Mouse (Mus musculus): ENCODE measurements around the gene Dapk1. TPM values are rescaled to one million over a fixed set of nuclear protein-coding genes. Genes with fewer than 3 reads are reported as not detected.

Gene Dapk1
- polyA plus RNA-seq, 1 experiment from 2014 or later, result 34.9 TPM

DNA sequence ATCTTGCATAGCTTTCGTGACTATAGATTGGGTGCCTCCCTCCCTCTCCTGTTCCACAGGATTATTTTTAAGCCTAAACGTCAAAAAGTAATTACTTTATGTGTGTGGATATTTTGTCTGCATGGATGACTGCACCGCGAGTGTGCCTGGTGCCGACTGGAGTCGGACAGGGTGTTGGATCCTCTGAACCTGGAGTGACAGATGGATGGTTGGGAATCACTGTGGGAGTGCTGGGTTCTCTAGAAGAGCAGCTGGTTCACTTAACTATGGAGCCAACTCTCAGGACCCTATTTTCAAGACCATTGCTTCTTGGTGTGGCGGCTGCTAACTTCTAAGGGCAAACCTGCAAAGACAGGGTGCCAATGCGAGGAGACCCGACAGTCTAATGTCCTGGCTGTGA, 133.6 kb downstream of the Dapk1 start:
- ATAC-seq (ENCODE audit: low FRiP score), result no peak
- Histone ChIP-seq H3K36me3 (peaks cover 69% of the 10 kb centered on the region), H3K4me3 (replicated peaks) (no peak overlapping the region), H3K9me3 (replicated peaks) (no peaks in the 10 kb centered on the region), H3K9ac (replicated peaks) (no peak overlapping the region), H3K27me3 (replicated peaks) (no peaks in the 10 kb centered on the region), H3K4me2 (no peak overlapping the region), H3K27ac (replicated peaks) (no peak overlapping the region), H3K4me1 (peaks cover 8% of the 10 kb centered on the region; the same call in 1 of the 2 replicates)
- 84% methylated on average over 9 of the region's 9 CpGs for WGBS

DNA sequence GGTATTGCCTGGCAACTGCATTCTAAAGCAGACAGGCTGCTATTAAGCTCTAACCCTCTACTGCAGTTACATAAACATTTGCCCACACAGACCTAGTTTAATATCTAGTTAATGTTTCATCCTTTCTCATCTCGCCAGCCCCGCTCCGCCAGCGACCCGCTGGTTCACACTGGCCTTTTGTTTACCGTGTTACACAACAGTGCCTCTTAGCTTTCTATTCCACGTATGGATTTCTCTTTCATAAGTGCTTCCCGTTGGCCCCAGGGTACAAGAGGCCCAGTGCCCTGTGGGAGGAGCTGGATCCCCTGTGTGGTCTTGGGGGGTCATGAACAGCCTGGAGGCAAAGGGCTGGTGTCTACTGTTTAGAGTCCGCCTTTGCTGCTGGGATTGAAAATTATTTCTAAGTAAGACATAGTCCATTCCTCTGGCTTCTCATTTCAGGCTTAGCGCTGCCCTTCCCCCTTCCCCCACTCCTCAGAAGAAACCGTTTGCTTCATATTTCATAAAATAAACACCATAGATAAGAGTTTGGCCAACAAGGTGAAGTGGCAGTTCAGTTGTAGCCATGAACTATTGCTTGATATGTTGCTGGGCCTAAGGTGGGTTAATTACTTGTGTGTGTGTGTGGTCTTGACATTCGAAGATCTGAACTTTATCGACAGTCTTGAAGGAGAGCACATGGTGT, 134.8 kb downstream of the Dapk1 start:
- Histone ChIP-seq H3K9ac (replicated peaks) (no peak overlapping the region), H3K4me2 (no peak overlapping the region), H3K27me3 (replicated peaks) (no peaks in the 10 kb centered on the region), H3K36me3 (peaks cover 60% of the 10 kb centered on the region), H3K9me3 (replicated peaks) (no peaks in the 10 kb centered on the region), H3K27ac (replicated peaks) (no peak overlapping the region), H3K4me3 (replicated peaks) (no peak overlapping the region), H3K4me1 (peaks cover 8% of the 10 kb centered on the region; the same call in 1 of the 2 replicates)
- 70% methylated on average over 13 of the region's 13 CpGs for WGBS
- ATAC-seq (ENCODE audit: low FRiP score), result no peak

DNA sequence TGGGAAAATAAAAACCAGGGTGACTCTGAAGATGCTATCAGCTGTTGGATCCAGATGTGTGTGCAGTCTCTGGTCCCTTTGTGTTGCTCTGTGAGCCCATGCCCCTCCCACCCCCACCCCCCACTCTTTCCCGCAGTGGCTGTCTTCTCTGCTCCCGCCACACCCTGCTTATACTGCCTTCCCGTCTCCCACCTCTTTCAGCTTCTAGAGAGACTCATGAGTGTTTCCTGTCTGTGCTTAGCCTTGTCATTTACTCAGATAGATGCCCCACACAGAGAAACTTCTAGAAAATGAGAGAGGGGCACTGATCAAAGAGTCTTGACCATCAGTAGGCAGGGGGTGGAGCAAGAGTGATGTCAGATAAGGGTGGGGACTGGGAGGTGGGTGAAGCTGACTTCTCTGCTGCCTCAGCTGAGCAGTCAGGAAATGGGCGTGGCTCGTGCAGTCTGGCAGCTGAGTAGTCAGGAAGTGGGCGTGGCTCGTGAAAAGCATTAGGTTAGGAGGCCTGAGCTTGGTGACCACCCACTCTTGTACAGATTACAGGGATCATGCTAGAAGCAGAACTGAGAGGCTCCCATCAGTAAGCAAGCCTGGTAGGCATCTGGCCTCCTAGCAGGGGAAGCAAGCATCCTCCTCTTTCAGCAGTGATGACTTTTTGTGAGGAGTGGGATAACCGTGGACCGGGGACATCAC, 136.0 kb downstream of the Dapk1 start:
- H3K27me3 ChIP-seq (replicated peaks), result no peaks in the 10 kb centered on the region
- peak; percentile 49 for ATAC-seq (ENCODE audit: low FRiP score)
- 18% methylated on average over 9 of the region's 9 CpGs for WGBS
- H3K9me3 ChIP-seq (replicated peaks), result no peaks in the 10 kb centered on the region
- peaks cover 57% of the 10 kb centered on the region for H3K36me3 ChIP-seq
- peaks cover 8% of the 10 kb centered on the region; the same call in 1 of the 2 replicates for H3K4me1 ChIP-seq
- no peak overlapping the region for H3K9ac ChIP-seq (replicated peaks)
- peak overlapping the region; percentile 13; the same call in 1 of the 2 replicates for H3K27ac ChIP-seq (replicated peaks)
- H3K4me3 ChIP-seq (replicated peaks), result no peak overlapping the region
- peak overlapping the region; percentile 29 for H3K4me2 ChIP-seq

DNA sequence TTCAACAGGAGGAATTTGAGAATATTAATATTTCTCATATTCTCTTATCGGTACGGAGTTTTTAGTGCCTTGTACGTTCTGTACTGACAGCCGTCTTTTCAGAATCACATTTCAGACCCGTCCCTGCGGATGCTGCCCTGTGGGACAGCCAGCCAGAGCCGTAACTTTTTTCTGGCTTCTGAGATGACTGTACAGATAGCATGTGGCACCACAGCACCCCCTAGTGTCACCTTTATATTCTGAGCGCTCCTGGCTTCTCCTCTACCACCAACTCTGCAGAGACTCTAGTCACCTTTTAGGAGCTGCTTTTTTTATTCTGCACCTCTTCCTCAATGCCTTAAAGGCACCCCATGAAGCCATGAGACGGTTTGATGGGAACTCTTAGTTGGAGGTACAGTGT, 136.7 kb downstream of the Dapk1 start:
- peak; percentile 75 for ATAC-seq (ENCODE audit: low FRiP score)
- H3K9ac ChIP-seq (replicated peaks), result no peak overlapping the region
- 13% methylated on average over 9 of the region's 9 CpGs for WGBS
- no peak overlapping the region for H3K4me3 ChIP-seq (replicated peaks)
- H3K4me2 ChIP-seq, result peak overlapping the region; percentile 29
- no peaks in the 10 kb centered on the region for H3K9me3 ChIP-seq (replicated peaks)
- peaks cover 11% of the 10 kb centered on the region for H3K4me1 ChIP-seq
- H3K36me3 ChIP-seq, result peaks cover 51% of the 10 kb centered on the region
- H3K27ac ChIP-seq (replicated peaks), result peak overlapping the region; percentile 13; the same call in 1 of the 2 replicates
- H3K27me3 ChIP-seq (replicated peaks), result no peaks in the 10 kb centered on the region

DNA sequence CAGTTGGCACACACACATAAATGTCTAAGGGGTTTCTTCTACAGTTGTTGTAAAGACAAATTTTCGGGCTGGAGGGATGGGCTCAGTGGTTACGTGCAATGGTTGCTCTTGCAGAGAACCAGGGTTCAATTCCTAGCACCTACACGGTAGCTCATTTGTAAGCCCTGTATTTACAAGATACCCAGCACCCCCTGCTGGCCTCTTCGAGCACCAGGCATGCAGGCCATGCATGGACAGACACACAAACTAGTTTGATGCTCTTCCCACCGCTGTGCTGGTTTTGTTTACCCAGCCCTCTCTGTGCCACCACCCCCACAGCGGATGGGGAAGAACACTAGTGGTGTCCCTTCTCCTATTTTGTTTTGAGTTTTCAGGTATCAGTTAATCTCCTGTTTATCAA, 138.5 kb downstream of the Dapk1 start:
- Histone ChIP-seq H3K4me1 (peaks cover 18% of the 10 kb centered on the region), H3K36me3 (peaks cover 34% of the 10 kb centered on the region), H3K4me3 (replicated peaks) (no peak overlapping the region), H3K27me3 (replicated peaks) (no peaks in the 10 kb centered on the region), H3K4me2 (no peak overlapping the region), H3K9ac (replicated peaks) (no peak overlapping the region), H3K9me3 (replicated peaks) (no peaks in the 10 kb centered on the region), H3K27ac (replicated peaks) (no peak overlapping the region)
- WGBS, result 94% methylated on average over 6 of the region's 6 CpGs
- no peak for ATAC-seq (ENCODE audit: low FRiP score)

DNA sequence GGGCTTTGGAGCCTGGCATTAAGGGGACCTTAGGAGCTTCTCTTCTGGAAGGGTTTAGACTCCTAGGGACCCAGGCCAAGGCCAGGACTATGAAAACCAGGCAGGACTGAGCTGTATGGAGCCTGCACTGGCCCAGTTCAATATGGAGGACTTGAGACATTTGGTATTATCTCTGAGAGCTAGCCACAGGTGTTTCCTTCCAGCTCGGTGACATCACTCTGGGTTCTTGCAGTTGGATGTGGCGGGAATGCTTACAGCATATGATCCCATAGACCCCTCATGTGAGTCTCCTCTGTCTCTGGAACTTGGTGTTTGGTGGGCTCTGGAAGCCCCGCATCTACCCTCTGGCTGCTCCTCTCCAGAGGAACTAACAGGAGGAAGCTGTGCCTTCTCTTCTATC, 140.9 kb downstream of the Dapk1 start:
- 95% methylated on average over 3 of the region's 3 CpGs for WGBS
- Histone ChIP-seq H3K27me3 (replicated peaks) (no peaks in the 10 kb centered on the region), H3K4me2 (no peak overlapping the region), H3K27ac (replicated peaks) (no peak overlapping the region), H3K9ac (replicated peaks) (no peak overlapping the region), H3K9me3 (replicated peaks) (no peaks in the 10 kb centered on the region), H3K36me3 (peaks cover 31% of the 10 kb centered on the region), H3K4me3 (replicated peaks) (no peak overlapping the region), H3K4me1 (peaks cover 17% of the 10 kb centered on the region)
- ATAC-seq (ENCODE audit: low FRiP score), result no peak

DNA sequence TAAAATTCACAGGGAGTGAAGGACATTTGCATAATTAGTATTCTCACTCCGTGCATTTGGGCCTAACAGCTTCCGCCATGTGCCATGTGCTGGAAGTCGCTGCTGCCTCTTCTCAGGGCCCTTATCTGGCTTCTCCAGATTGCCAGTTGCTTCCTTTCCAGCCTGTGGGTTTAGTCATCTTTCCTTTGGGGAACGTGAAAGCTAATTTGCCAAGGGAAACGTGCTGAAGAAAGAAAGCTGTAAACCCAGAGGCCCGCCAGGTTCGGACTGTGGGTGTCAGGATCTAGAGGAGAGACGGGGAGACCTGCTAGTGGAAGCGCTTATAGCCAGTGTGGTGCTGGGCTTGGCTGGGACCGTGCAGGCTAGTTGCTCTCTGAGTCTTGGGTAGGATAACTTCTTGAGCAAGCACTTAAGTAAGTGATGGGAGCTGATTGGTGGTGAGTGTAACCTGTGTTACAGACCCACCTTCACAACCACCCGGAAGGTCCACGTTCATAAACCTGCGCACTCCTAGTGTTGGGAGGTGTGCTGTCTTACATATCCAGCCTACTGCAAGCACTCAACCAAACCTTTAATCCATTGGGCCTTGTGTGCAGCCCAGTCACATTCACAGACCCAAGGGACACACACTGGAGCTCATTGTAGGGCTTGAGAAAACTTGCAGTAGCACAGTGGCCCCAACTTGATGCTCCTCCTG, 141.8 kb downstream of the Dapk1 start:
- H3K27me3 ChIP-seq (replicated peaks), result no peaks in the 10 kb centered on the region
- no peaks in the 10 kb centered on the region for H3K9me3 ChIP-seq (replicated peaks)
- no peak overlapping the region for H3K9ac ChIP-seq (replicated peaks)
- peaks cover 10% of the 10 kb centered on the region for H3K4me1 ChIP-seq
- peak; percentile 8; the same call in 1 of the 2 replicates for ATAC-seq (ENCODE audit: low FRiP score)
- H3K36me3 ChIP-seq, result peaks cover 39% of the 10 kb centered on the region
- H3K4me3 ChIP-seq (replicated peaks), result no peak overlapping the region
- H3K27ac ChIP-seq (replicated peaks), result peak overlapping the region; percentile 20; the same call in 1 of the 2 replicates
- 67% methylated on average over 13 of the region's 13 CpGs for WGBS
- no peak overlapping the region for H3K4me2 ChIP-seq

DNA sequence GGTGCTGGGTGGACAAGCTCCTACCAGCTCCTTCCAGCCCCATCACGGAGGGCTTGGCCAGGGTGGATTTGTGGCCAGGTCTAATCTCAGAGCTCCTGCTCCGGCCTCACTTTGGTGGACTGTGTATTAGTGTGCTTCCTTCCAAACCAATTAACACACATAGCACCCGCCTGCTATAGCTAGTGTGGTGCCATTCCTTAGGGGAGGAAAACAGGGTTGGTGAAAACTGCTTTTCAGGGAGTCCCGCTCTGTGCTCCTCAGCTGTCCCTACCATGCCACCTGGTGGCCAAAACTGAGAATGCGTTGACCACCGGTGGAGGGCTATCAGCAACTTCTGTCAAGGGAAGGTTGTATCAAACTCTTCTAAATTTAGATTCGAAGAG, 142.3 kb downstream of the Dapk1 start:
- H3K9me3 ChIP-seq (replicated peaks), result no peaks in the 10 kb centered on the region
- no peak overlapping the region for H3K4me3 ChIP-seq (replicated peaks)
- 38% methylated on average over 7 of the region's 7 CpGs for whole genome bisulfite sequencing
- peaks cover 45% of the 10 kb centered on the region for H3K36me3 ChIP-seq
- no peak overlapping the region for H3K27ac ChIP-seq (replicated peaks)
- H3K9ac ChIP-seq (replicated peaks), result no peak overlapping the region
- H3K4me1 ChIP-seq, result peaks cover 10% of the 10 kb centered on the region
- peak; percentile 56 for ATAC-seq (ENCODE audit: low FRiP score)
- H3K27me3 ChIP-seq (replicated peaks), result no peaks in the 10 kb centered on the region
- no peak overlapping the region for H3K4me2 ChIP-seq

DNA sequence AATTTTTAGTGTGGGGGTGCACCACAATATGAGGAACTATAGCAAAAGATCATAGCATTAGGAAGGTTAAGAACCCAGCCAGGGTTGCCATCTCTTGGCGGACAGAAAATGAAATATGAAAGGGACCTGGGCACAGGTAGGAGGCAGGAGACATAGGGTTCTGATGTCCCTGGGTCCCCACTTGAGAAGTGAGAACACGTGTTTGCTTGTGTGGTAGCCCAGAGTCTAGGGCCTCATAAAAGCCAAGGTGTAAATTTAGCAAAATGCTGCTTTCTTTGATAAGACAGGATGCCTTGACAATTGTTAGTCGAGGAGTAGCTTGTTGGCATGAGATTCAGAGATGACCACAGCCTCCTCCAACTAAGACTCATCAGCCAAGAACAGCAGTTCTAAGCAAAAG, 143.0 kb downstream of the Dapk1 start:
- ATAC-seq (ENCODE audit: low FRiP score), result no peak
- Histone ChIP-seq H3K27ac (replicated peaks) (no peak overlapping the region), H3K36me3 (peaks cover 46% of the 10 kb centered on the region), H3K9me3 (replicated peaks) (no peaks in the 10 kb centered on the region), H3K4me3 (replicated peaks) (no peak overlapping the region), H3K27me3 (replicated peaks) (no peaks in the 10 kb centered on the region), H3K4me2 (no peak overlapping the region), H3K9ac (replicated peaks) (no peak overlapping the region), H3K4me1 (peaks cover 10% of the 10 kb centered on the region)
- 94% methylated on average over 3 of the region's 3 CpGs for WGBS

DNA sequence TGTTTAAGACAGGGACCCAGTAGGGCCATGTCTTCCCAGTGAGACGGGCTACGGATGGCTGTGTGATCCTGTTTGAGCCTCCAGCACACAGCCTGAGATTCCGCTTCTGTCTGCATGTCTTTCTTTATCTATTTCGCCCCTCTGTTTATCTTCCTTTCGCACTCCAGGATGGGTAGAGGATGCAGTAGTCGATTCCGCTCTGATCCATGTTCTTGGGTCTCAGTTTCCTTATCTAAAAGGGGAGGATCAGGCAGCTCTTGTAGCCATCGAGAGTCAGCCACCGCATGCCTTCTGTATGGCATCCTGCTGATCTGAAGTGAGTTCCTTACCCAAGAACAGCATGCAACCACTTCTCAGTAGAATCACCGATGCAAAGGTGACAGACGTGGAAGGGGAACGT, 143.6 kb downstream of the Dapk1 start:
- 93% methylated on average over 12 of the region's 12 CpGs for WGBS
- Histone ChIP-seq H3K36me3 (peaks cover 45% of the 10 kb centered on the region), H3K9ac (replicated peaks) (no peak overlapping the region), H3K9me3 (replicated peaks) (no peaks in the 10 kb centered on the region), H3K27me3 (replicated peaks) (no peaks in the 10 kb centered on the region), H3K4me1 (peaks cover 10% of the 10 kb centered on the region), H3K4me2 (no peak overlapping the region), H3K27ac (replicated peaks) (no peak overlapping the region), H3K4me3 (replicated peaks) (no peak overlapping the region)
- no peak for ATAC-seq (ENCODE audit: low FRiP score)

DNA sequence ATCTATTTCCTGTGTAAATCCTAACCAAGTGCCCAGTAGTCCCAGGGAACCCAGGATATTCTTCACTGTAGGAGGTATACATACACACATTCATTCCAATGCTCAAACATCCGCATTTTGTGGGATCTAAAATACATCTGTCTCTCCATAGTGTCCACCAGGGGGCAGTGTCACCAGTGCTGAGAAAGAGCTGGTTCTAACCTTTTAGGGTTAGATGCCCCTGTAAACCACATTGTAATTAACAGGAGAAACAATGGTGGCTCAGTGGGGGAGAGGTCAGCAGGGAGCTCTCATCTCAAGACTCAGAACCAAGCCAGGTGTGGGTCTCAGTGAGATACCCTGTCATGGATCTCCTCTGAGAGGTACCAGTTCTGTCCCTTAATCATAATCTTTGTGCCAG, 144.5 kb downstream of the Dapk1 start:
- ATAC-seq (ENCODE audit: low FRiP score), result no peak
- H3K4me2 ChIP-seq, result no peak overlapping the region
- H3K4me3 ChIP-seq (replicated peaks), result no peak overlapping the region
- no peak overlapping the region for H3K9ac ChIP-seq (replicated peaks)
- H3K4me1 ChIP-seq, result peaks cover 10% of the 10 kb centered on the region
- no peak overlapping the region for H3K27ac ChIP-seq (replicated peaks)
- H3K27me3 ChIP-seq (replicated peaks), result no peaks in the 10 kb centered on the region
- H3K36me3 ChIP-seq, result peaks cover 51% of the 10 kb centered on the region
- 59% methylated on average over 1 of the region's 1 CpGs for WGBS
- no peaks in the 10 kb centered on the region for H3K9me3 ChIP-seq (replicated peaks)

DNA sequence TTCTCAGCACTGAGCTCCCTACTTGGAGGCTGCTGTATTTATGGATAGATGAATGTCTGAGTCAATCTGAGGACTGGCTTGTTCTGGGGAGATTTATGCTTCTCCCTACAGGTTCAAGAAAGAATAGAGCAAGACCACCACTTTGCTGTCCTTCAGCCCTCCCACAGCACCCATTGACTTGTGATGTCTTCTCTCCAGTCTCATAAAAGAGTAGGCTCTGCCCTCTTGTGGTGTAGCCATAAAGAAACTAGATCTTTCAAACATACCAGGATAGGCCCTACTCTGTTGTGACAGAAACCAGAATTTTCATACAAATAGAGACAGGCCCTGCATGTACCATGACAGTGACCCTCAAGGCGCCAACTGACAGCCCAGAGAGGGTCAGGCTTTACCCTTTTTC, 145.5 kb downstream of the Dapk1 start:
- Histone ChIP-seq H3K4me1 (peaks cover 10% of the 10 kb centered on the region), H3K4me2 (no peak overlapping the region), H3K9ac (replicated peaks) (no peak overlapping the region), H3K27ac (replicated peaks) (no peak overlapping the region), H3K4me3 (replicated peaks) (no peak overlapping the region), H3K36me3 (peaks cover 55% of the 10 kb centered on the region), H3K27me3 (replicated peaks) (no peaks in the 10 kb centered on the region), H3K9me3 (replicated peaks) (no peaks in the 10 kb centered on the region)
- 100% methylated on average over 1 of the region's 1 CpGs for WGBS
- ATAC-seq (ENCODE audit: low FRiP score), result no peak
